ENCODE assay signal across 8 mouse cellular contexts in genomic region chr14:21848166-21849154, GRCm38 (mm10). TPM values are rescaled to one million over a fixed set of nuclear protein-coding genes. Genes with fewer than 3 reads are reported as not detected.
A peak's percentile ranks its signal among the peaks of the same experiment; 100 is the strongest.
DNase-seq lines count a peak whose midpoint lies in the region; ATAC-seq lines count a peak whose summit lies in the region.

Gene Comtd1, minus strand, starts transcription at chr14:21848977.

- ATAC-seq in hindbrain, embryonic 13.5 days (ENCODE audit: low FRiP score) = peak; percentile 86

- H3K4me3 ChIP-seq in hindbrain, embryonic 13.5 days = peak within 1 kb of the TSS; percentile 75

- WGBS in hindbrain, embryonic 13.5 days = under 1% methylated on average over 51 of the region's 51 CpGs

- peak within 1 kb of the TSS; percentile 77 for H3K27ac ChIP-seq in hindbrain, embryonic 13.5 days

- peak within 1 kb of the TSS; percentile 99 for H3K4me2 ChIP-seq in hindbrain, embryonic 13.5 days

- H3K4me1 ChIP-seq in hindbrain, embryonic 13.5 days (replicated peaks) = peaks cover 42% of the 10 kb centered on the region

- H3K36me3 ChIP-seq in hindbrain, embryonic 13.5 days = peaks cover 30% of the 10 kb centered on the region

- no peaks in the 10 kb centered on the region for H3K9me3 ChIP-seq in hindbrain, embryonic 13.5 days

- DNase-seq in NIH3T3 (ENCODE audit: low read depth) = peak; percentile 94
- peak; percentile 98 for DNase-seq in cerebellum, postnatal 10 days
- peak; percentile 88 to 96 for DNase-seq in frontal cortex, postnatal 14 days (ENCODE audit: low spot score in 2 of 2)
- DNase-seq in layer of hippocampus, postnatal 25 days (ENCODE audit: extremely low spot score in 1 of 2, low spot score in 1 of 2) = peak; percentile 95 to 97
- peak; percentile 94 for DNase-seq in lung, postnatal 25 days (ENCODE audit: low spot score)
- peak; percentile 95 for DNase-seq in retina, embryonic 14.5 days (ENCODE audit: low spot score)
- peak; percentile 95 for DNase-seq in thymus, postnatal 4 days

- peak within 1 kb of the TSS; percentile 88 for H3K9ac ChIP-seq in hindbrain, embryonic 13.5 days

- H3K27me3 ChIP-seq in hindbrain, embryonic 13.5 days = no peaks in the 10 kb centered on the region

RNA-seq across cellular contexts. Expression of gene Comtd1, which starts in this region (rescaled TPM):
- polyA plus RNA-seq in hindbrain, embryonic 13.5 days (2015; fragmentation: Nextera tagmentation; extraction: Ambion mirVana) = 34.2 TPM in 2 replicates
- 10 to 100 TPM; 24.7 to 33.0 TPM for total RNA-seq in layer of hippocampus, postnatal 25 days (2021)

Comparison
In these comparisons a context has a peak if more than half of its experiments do, and no peak if none do; other contexts are left out.
1. Peak in every context shown above with its lines: DNase-seq, ATAC-seq, H3K4me3 ChIP-seq and H3K27ac ChIP-seq.